Mouse (Mus musculus) layer of hippocampus, postnatal 14 days (tissue): ENCODE measurements around the gene Nxf1. TPM values are rescaled to one million over a fixed set of nuclear protein-coding genes. Genes with fewer than 3 reads are reported as not detected.
"Not testable (repeated sequence)": the region's sequence is repeated elsewhere in the genome, so short reads cannot be mapped to it uniquely, and the experiment has no call there.

Experiments used
- DNase-seq, 2 experiments: peaks; one replicate each; pipeline ENCODE4 v3.0.0; 2021 to 2022; ENCODE audit warnings: low spot score in 2 of 2, mixed read lengths in 1 of 2
- long read RNA-seq, 2 experiments: library from polyadenylated mRNA; stranded (forward); transcript quantifications; one replicate each; pipeline ENCODE4 v2.0.0; 2021
- total RNA-seq, 2 experiments: library from RNA; stranded (reverse); gene quantifications; 2 replicates each; pipeline ENCODE4 v1.2.3; 2021

Nxf1 gene
- 10 to 100 TPM; 79.3 to 91.9 TPM for total RNA-seq
- long read RNA-seq, experiment 1, full-length matches to known transcripts = 22 of 41 reads
- long read RNA-seq, experiment 1, partial matches to known transcripts = 13 of 41 reads
- long read RNA-seq, experiment 1, other reads (novel, unspliced or antisense) = 6 of 41 reads
- long read RNA-seq, experiment 2, full-length matches to known transcripts = 22 of 38 reads
- long read RNA-seq, experiment 2, partial matches to known transcripts = 9 of 38 reads
- long read RNA-seq, experiment 2, other reads (novel, unspliced or antisense) = 7 of 38 reads

GRCm38 (mm10) chr19:8756635-8757387 is at the start of gene Nxf1:
Gene Nxf1, plus strand, starts transcription at chr19:8757073.
- DNase-seq = peak; percentile 85 to 94

- DNase-seq = no peak
Observed at GRCm38 (mm10) chr19:8708954-8709353, 47.9 kb upstream of the Nxf1 start.

- DNase-seq = peak in 1 of 2 experiments; percentile 65
Observed at GRCm38 (mm10) chr19:8710057-8710456, 46.8 kb upstream of the Nxf1 start.

- no peak for DNase-seq
Observed at GRCm38 (mm10) chr19:8711506-8711905, 45.4 kb upstream of the Nxf1 start.

GRCm38 (mm10) chr19:8711949-8712869 is 44.7 kb upstream of the Nxf1 start:
- no peak for DNase-seq

GRCm38 (mm10) chr19:8712870-8713305 is 44.0 kb upstream of the Nxf1 start:
- DNase-seq = peak; percentile 60 to 72

DNA sequence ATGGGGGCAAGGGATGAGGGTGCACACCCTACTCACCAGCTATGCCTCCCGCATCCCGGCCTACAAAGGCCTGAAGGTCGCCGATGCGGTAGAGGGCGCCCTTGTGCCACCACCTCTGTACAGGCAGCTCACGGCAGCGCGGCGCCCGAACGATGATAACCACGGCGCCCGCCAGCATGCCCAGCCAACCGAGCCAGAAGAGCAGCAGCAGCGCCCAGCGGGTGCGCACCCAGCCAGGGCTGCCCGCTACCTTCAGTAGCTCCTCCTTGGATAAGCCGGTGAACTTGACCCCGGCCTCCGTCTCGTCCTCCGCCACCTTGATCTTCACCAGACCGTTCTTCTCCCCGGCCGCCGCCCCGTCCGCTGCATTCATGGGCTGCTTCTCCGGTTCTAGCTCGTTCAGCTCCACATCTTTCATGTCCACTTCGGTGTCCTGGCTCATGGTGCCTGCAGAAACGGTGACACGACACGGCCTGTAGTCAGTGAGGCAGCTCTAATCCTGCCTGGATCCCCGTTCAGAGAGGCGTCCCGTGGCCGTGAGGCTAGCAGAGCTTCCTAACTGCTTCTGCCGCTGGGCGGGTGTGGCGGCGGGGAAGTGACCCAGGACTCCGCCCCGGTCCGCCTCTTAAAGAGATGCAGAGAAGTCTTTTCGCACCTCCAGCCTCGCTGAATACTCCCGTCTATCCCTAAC is 43.4 kb upstream of the Nxf1 start:
- peak; percentile 90 to 96 for DNase-seq

DNA sequence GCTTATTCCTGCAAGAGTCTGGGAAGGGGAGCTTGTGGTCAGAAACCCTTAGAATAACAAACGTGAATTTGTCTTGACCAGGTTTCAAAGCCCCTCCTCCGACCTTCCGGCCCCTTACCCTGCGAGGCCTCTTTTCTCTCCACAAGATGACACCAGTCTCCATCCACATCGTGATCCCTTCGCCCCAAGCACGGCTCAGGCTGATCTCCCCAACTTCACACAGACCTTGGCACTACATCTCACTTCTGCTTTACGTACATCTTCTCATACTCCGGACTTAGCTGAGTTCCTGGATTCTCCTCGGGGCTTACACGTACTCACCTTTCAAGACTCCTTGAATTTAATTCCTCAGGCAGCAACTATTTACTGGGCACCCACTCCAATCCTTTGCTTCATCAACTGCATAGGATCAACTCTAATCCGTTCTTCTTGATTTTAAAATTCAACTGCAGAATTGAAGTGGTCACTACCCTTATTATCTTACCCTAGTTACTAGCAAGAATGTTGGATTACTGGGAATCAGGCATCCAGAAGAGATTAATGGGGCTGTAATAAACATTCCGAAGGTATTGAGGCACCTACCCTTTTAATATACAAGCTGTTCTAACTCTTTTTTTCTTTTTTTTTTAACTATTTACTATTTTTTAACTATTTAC is 42.7 kb upstream of the Nxf1 start:
- no peak for DNase-seq

DNA sequence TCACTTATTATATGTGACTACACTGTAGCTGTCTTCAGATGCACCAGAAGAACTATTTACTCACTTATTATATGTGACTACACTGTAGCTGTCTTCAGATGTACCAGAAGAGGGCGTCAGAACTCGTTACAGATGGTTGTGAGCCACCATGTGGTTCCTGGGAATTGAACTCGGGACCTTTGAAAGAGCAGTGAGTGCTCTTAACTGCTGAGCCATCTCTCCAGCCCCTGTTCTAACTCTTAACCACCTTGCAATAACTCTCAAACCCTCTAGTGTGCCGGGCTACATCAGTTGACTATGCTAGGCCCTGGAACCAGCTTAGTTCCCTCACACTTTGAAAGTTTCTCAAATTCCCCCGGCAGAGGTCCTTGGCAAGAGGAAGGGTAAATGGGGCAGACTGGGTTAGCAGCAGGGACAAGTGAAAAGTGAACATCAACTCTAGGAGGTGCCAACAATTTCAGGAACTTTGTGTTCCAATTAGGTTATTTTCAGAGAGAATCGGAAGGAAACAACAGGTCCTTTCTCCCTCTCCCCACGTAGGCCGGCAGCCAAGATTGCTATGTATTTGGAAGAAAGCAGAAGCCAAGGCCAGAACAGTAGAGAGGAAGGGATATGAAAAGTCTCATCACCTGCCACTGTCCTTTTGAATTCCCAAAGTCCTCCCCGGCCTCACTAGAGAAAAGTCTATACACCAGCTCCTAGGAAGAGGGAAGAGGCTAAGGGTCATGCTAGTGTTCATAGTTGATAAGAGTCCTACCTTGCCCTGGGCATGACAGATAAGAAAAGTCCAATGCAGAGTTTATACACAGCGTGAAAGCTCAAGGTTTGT is 42.0 kb upstream of the Nxf1 start:
- DNase-seq = peak in 1 of 2 experiments; percentile 32

DNA sequence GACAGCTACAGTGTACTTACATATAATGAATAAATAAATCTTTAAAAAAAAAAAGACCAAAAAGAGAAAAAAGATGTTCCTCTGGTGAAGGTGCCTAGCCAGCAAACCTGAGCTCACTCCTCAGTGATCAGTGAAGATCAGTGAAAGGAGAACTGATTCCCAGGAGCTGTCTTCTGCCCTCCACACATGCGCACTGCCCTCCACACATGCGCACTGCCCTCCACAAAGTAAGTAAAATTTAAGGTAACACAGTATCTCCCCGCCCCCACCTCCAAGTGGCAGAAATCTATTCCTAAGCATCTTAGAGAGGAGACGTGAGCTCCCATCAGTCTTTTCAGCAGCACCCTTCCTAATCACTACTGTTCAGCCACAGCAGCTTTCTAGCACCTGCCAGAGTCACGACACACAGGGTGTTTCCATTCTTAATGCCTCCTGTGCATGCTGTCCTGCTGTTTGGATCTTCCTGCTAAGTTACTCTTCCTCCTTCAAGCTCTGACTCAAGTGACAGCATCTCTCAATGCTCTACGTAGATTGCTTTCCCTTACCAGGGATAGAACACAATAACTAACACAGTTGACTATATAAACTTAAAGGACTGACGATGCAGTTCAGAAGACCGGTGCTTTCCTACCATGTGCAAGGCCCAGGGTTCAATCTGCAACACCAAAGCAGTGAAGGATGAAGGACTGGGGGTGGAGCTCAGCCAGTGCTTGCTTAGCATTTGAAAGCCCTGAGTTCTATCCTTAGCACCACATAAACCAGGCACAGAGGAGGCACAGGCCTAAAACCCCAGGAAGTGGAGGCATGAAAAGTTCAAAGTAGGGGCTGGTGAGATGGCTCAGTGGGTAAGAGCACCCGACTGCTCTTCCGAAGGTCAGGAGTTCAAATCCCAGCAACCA is 40.8 kb upstream of the Nxf1 start:
- DNase-seq = no peak

GRCm38 (mm10) chr19:8716767-8717475 is 40.0 kb upstream of the Nxf1 start:
- DNase-seq = no peak

DNA sequence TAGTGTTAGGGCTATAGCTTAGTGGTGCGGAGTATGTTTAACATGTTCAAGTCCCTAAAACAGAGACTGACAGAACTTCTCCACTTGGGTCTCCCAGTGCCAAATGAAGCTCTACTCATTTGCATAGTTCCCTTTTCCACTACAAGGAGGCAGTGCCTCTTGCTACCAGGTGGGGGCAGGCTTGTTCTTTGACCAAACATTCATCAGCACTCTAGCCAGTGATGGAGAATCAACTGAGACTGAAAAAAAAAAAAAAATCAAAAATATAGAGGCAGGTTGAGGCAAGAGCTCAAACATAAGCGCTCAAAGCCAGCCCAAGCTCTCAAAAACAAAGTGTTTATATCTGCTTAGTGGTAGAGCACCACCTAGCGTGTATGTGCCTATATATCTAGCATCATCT is 38.5 kb upstream of the Nxf1 start:
- peak in 1 of 2 experiments; percentile 66 for DNase-seq

GRCm38 (mm10) chr19:8719037-8719436 is 37.8 kb upstream of the Nxf1 start:
- DNase-seq = not testable (repeated sequence)

GRCm38 (mm10) chr19:8721378-8721777 is 35.5 kb upstream of the Nxf1 start:
- DNase-seq = no peak

DNA sequence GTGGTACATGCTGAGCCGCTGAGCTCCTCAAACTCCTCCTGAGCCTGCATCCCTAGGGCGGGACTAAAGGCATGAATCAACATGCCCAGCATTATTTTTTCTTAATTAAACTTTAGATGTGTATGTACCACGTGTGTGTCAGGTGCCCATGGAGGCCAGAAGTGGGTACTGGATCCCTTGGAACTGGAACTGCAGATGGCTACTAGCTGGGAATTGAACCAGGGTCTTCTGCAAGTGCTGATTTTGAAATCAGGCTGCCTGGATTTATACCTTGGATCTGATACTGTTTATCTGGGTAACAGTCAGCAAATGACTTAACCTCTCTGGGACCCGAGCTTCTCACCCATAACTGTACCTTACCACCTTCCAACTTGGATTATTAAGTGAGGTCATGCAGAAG is 34.9 kb upstream of the Nxf1 start:
- DNase-seq = no peak

DNA sequence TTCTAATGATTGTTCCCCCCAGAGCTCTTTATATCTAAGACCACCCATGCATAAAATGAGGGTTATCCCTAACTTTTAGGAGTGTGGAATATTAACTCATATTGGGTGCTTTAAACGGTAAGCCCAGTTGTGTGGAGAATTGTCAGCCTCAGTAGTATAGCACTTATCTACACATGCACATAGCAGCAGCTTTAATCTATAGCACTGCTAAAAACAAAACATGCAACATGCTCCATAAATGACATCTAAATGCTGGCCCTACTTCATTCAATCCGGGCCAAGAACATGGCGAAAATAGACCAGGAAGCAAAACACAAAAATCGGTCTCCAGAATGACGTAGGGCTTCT is 34.3 kb upstream of the Nxf1 start:
- DNase-seq = no peak

DNA sequence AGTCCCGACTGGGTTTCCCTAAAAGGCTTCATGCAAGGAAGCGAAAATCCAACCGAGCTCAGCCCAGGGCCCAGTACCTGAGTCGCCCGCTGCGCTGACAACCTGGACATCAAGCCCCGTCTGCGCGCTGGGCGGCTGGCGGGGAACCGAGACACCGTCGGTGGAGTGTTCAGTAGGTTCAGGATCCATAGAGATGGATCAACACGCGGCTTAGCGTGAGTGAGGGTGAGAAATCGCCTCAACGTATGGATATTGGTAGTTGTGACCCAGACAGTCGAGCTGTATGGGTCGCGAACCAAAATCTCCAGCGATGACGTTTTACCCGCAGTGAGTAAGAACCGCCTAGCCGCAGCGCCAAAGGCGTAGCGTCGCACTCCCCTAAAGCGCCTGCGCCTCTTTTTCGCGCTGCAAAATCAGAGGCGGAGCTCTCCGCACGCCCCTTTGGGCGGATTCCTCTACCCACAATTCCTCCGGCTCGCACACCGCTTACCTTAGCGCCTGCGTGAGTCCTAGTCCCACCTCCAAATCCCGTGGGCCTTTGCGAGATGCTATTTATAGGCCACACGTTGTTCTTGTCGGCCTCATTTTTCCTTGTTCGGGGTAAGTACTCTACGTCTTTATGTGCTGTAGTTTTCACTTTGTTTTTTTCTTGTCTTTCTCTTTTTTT is 33.8 kb upstream of the Nxf1 start, which contains the start of gene Slc3a2:
Gene Slc3a2, minus strand, starts transcription at position 463 of the 667 bp plus-strand sequence.
- peak; percentile 96 to 98 for DNase-seq
